Mouse (Mus musculus): ENCODE measurements around the gene Llgl2.

The Llgl2 gene

GRCm38 (mm10) chr11:115808696-115809310 lies 15.0 kb upstream of the Llgl2 start:
- in situ Hi-C loops (cut with MboI, MseI) = no loop called here

GRCm38 (mm10) chr11:115809311-115809781 lies 14.5 kb upstream of the Llgl2 start:
- in situ Hi-C loops (cut with MboI, MseI) = no loop called here

GRCm38 (mm10) chr11:115810377-115810776 lies 13.5 kb upstream of the Llgl2 start:
- in situ Hi-C loops (cut with MboI, MseI) = loop anchor here (5.0 kb wide), 1 partner anchor 88 kb away; no protein-coding TSS in a partner anchor

GRCm38 (mm10) chr11:115811381-115812093 lies 12.3 kb upstream of the Llgl2 start:
- in situ Hi-C loops (cut with MboI, MseI) = loop anchor here (5.0 kb wide), 1 partner anchor 89 kb away; no protein-coding TSS in a partner anchor

GRCm38 (mm10) chr11:115812095-115812494 lies 11.8 kb upstream of the Llgl2 start:
- in situ Hi-C loops (cut with MboI, MseI) = loop anchor here (5.0 kb wide), 1 partner anchor 90 kb away; no protein-coding TSS in a partner anchor

- in situ Hi-C loops (cut with MboI, MseI) = loop anchor here (5.0 kb wide), 1 partner anchor 90 kb away; no protein-coding TSS in a partner anchor
These were observed 11.1 kb upstream of the Llgl2 start for GRCm38 (mm10) chr11:115812533-115813420.

- in situ Hi-C loops (cut with MboI, MseI) = loop anchor here (5.0 kb wide), 1 partner anchor 91 kb away; no protein-coding TSS in a partner anchor
These were observed 10.1 kb upstream of the Llgl2 start, which contains the start of gene Caskin2 for GRCm38 (mm10) chr11:115813507-115814296. Gene Caskin2, minus strand, starts transcription at chr11:115813639.

GRCm38 (mm10) chr11:115814605-115815450 lies 9.0 kb upstream of the Llgl2 start, which contains the start of gene Tsen54:
Gene Tsen54, plus strand, starts transcription at chr11:115814724.
- in situ Hi-C loops (cut with MboI, MseI) = loop anchor here (5.0 kb wide), 1 partner anchor 93 kb away; no protein-coding TSS in a partner anchor

- in situ Hi-C loops (cut with MboI, MseI) = no loop called here
These were observed 6.5 kb upstream of the Llgl2 start for GRCm38 (mm10) chr11:115817331-115817730.

- in situ Hi-C loops (cut with MboI, MseI) = no loop called here
These were observed 3.8 kb upstream of the Llgl2 start for GRCm38 (mm10) chr11:115819915-115820623.

- in situ Hi-C loops (cut with MboI, MseI) = no loop called here
These were observed 2.8 kb upstream of the Llgl2 start for GRCm38 (mm10) chr11:115821001-115821400.

GRCm38 (mm10) chr11:115824813-115825212 lies 964 bp downstream of the Llgl2 start:
- in situ Hi-C loops (cut with MboI, MseI) = no loop called here

GRCm38 (mm10) chr11:115826487-115826886 lies 2.6 kb downstream of the Llgl2 start:
- in situ Hi-C loops (cut with MboI, MseI) = no loop called here

GRCm38 (mm10) chr11:115827624-115828023 lies 3.8 kb downstream of the Llgl2 start:
- in situ Hi-C loops (cut with MboI, MseI) = no loop called here

- in situ Hi-C loops (cut with MboI, MseI) = no loop called here
These were observed 5.2 kb downstream of the Llgl2 start for GRCm38 (mm10) chr11:115829036-115829435.

- in situ Hi-C loops (cut with MboI, MseI) = no loop called here
These were observed 6.9 kb downstream of the Llgl2 start for GRCm38 (mm10) chr11:115830550-115831325.

GRCm38 (mm10) chr11:115831518-115831917 lies 7.7 kb downstream of the Llgl2 start:
- in situ Hi-C loops (cut with MboI, MseI) = no loop called here

- in situ Hi-C loops (cut with MboI, MseI) = no loop called here
These were observed 8.2 kb downstream of the Llgl2 start for GRCm38 (mm10) chr11:115832064-115832463.
